Mouse (Mus musculus) splenic B cell, adult 2 months (primary cell): ENCODE measurements around the gene Mdh1.

Experiments
- DNase-seq: peaks from one replicate; pipeline ENCODE4 v3.0.0-alpha.2; 2011; ENCODE audit warnings: low read depth, low spot score
- H3K27me3 ChIP-seq: 2 replicates; pipeline ENCODE4 v1.6.1; 2012; ENCODE audit warnings: mild to moderate bottlenecking, low read length, moderate library complexity, mixed read lengths; ENCODE audit not compliant: control insufficient read depth, poor library complexity, insufficient read depth, severe bottlenecking
- H3K36me3 ChIP-seq: 2 replicates; pipeline ENCODE4 v1.6.1; 2012; ENCODE audit warnings: mild to moderate bottlenecking, low read length, moderate library complexity, mixed read lengths; ENCODE audit not compliant: control insufficient read depth, poor library complexity, insufficient read depth, severe bottlenecking

The Mdh1 gene

GRCm38 (mm10) chr11:21571700-21572381, at the start of gene Mdh1, which contains the start of gene Wdpcp:
Gene Mdh1 (minus strand): TSS chr11:21572367.
Gene Wdpcp (plus strand): TSS chr11:21572235.
- H3K27me3 ChIP-seq: no peaks in the 10 kb centered on the region
- H3K36me3 ChIP-seq: no peaks in the 10 kb centered on the region
- peak; percentile 98 for DNase-seq

- no peaks in the 10 kb centered on the region for H3K27me3 ChIP-seq
- H3K36me3 ChIP-seq: no peaks in the 10 kb centered on the region
- no peak for DNase-seq
Observed at GRCm38 (mm10) chr11:21615915-21616314, 43.7 kb upstream of the Mdh1 start.

- Histone ChIP-seq H3K27me3 (no peaks in the 10 kb centered on the region), H3K36me3 (no peaks in the 10 kb centered on the region)
- DNase-seq: no peak
Observed at GRCm38 (mm10) chr11:21602497-21602896, 30.3 kb upstream of the Mdh1 start.

- H3K27me3 ChIP-seq: no peaks in the 10 kb centered on the region
Observed at GRCm38 (mm10) chr11:21583286-21583685, 11.1 kb upstream of the Mdh1 start.

GRCm38 (mm10) chr11:21581472-21581871, 9.3 kb upstream of the Mdh1 start:
- Histone ChIP-seq H3K27me3 (no peaks in the 10 kb centered on the region), H3K36me3 (no peaks in the 10 kb centered on the region)
- no peak for DNase-seq

More at GRCm38 (mm10) chr11:21583286-21583685, 11.1 kb upstream of the Mdh1 start:
- no peak for DNase-seq
- no peaks in the 10 kb centered on the region for H3K36me3 ChIP-seq

- Histone ChIP-seq H3K27me3 (no peaks in the 10 kb centered on the region), H3K36me3 (peaks cover 2% of the 10 kb centered on the region; the same call in 1 of the 2 replicates)
- DNase-seq: peak; percentile 59
Observed at GRCm38 (mm10) chr11:21570973-21571372, 1.2 kb downstream of the Mdh1 start.

- Histone ChIP-seq H3K27me3 (no peaks in the 10 kb centered on the region), H3K36me3 (peaks cover 4% of the 10 kb centered on the region; the same call in 1 of the 2 replicates)
- DNase-seq: no peak
Observed at GRCm38 (mm10) chr11:21570109-21570474, 2.1 kb downstream of the Mdh1 start.

- DNase-seq: peak; percentile 49
- peaks cover 4% of the 10 kb centered on the region; the same call in 1 of the 2 replicates for H3K36me3 ChIP-seq
Observed at GRCm38 (mm10) chr11:21569456-21570108, 2.6 kb downstream of the Mdh1 start.

GRCm38 (mm10) chr11:21569002-21569401, 3.2 kb downstream of the Mdh1 start:
- peaks cover 4% of the 10 kb centered on the region; the same call in 1 of the 2 replicates for H3K36me3 ChIP-seq
- DNase-seq: peak; percentile 62
- H3K27me3 ChIP-seq: no peaks in the 10 kb centered on the region

More at GRCm38 (mm10) chr11:21569456-21570108, 2.6 kb downstream of the Mdh1 start:
- no peaks in the 10 kb centered on the region for H3K27me3 ChIP-seq

- Histone ChIP-seq H3K36me3 (peaks cover 7% of the 10 kb centered on the region; the same call in 1 of the 2 replicates), H3K27me3 (no peaks in the 10 kb centered on the region)
- no peak for DNase-seq
Observed at GRCm38 (mm10) chr11:21567733-21568132, 4.4 kb downstream of the Mdh1 start.

- DNase-seq: peak; percentile 26
- Histone ChIP-seq H3K36me3 (peaks cover 9% of the 10 kb centered on the region; the same call in 1 of the 2 replicates), H3K27me3 (no peaks in the 10 kb centered on the region)
Observed at GRCm38 (mm10) chr11:21566934-21567333, 5.2 kb downstream of the Mdh1 start.

- no peaks in the 10 kb centered on the region for H3K27me3 ChIP-seq
- DNase-seq: no peak
- H3K36me3 ChIP-seq: peaks cover 9% of the 10 kb centered on the region; the same call in 1 of the 2 replicates
Observed at GRCm38 (mm10) chr11:21564681-21565405, 7.3 kb downstream of the Mdh1 start.

GRCm38 (mm10) chr11:21563617-21564325, 8.4 kb downstream of the Mdh1 start:
- H3K36me3 ChIP-seq: peaks cover 11% of the 10 kb centered on the region; the same call in 1 of the 2 replicates
- no peak for DNase-seq

GRCm38 (mm10) chr11:21561347-21561746, 10.8 kb downstream of the Mdh1 start:
- Histone ChIP-seq H3K27me3 (no peaks in the 10 kb centered on the region), H3K36me3 (peaks cover 13% of the 10 kb centered on the region; the same call in 1 of the 2 replicates)
- no peak for DNase-seq

More at GRCm38 (mm10) chr11:21563617-21564325, 8.4 kb downstream of the Mdh1 start:
- no peaks in the 10 kb centered on the region for H3K27me3 ChIP-seq
